10 mouse cellular contexts compared by ENCODE assay signal in genomic region chr1:181234326-181235035, GRCm38 (mm10). TPM values are rescaled to one million over a fixed set of nuclear protein-coding genes. Genes with fewer than 3 reads are reported as not detected.
DNase-seq lines count a peak whose midpoint lies in the region; ATAC-seq and TF ChIP-seq lines count a peak whose summit lies in the region.
"Had no signal": no experiment of that assay in that cellular context is flagged by ENCODE, and none has a peak within 500 bp of the region (broad histone marks: within the 10 kb centered on the region; RNA-seq: fewer than 3 reads in every experiment).

No protein-coding gene starts in this region.

- no peaks in the 10 kb centered on the region for H3K4me1 ChIP-seq in kidney, adult 2 months (ENCODE audit: control insufficient read depth, insufficient read depth, low read length)
- peaks cover 3 to 19% of the 10 kb centered on the region in 2 experiments; a peak in 1 of 4 replicates for H3K4me1 ChIP-seq in ES-E14 (ENCODE audit: control insufficient read depth in 2 of 2, insufficient read depth in 2 of 2, low read length in 2 of 2, poor library complexity in 1 of 2)
- peaks cover 14% of the 10 kb centered on the region for H3K4me1 ChIP-seq in kidney, embryonic 16.5 days (ENCODE audit: insufficient read depth, low read length)

- no peaks in the 10 kb centered on the region for H3K9me3 ChIP-seq in ES-E14 (ENCODE audit: control insufficient read depth, insufficient read depth, low read depth, low read length)
- H3K9me3 ChIP-seq in kidney, embryonic 16.5 days (ENCODE audit: low read length) = no peaks in the 10 kb centered on the region
- H3K9me3 ChIP-seq: hindbrain, embryonic 15.5 days had no signal

- WGBS in kidney, adult 2 months = 43% methylated on average over 8 of the region's 8 CpGs
- WGBS in kidney, embryonic 16.5 days = 30% methylated on average over 8 of the region's 8 CpGs

- no peaks in the 10 kb centered on the region for H3K36me3 ChIP-seq in kidney, adult 2 months (ENCODE audit: control insufficient read depth, insufficient read depth, low read length)
- H3K36me3 ChIP-seq in ES-E14 (ENCODE audit: control insufficient read depth, insufficient read depth, low read length, poor library complexity, severe bottlenecking) = no peaks in the 10 kb centered on the region
- H3K36me3 ChIP-seq in kidney, embryonic 16.5 days (ENCODE audit: insufficient read depth, low read length) = no peaks in the 10 kb centered on the region
- H3K36me3 ChIP-seq: hindbrain, embryonic 15.5 days had no signal

- intact Hi-C loops in gastrocnemius, postnatal 14 days (cut with DNase I; ENCODE audit: low total_unique reads) = no loop called here

- peak overlapping the region; percentile 9 for H3K9ac ChIP-seq in ES-E14 (ENCODE audit: insufficient read depth, low read depth, low read length, poor library complexity, severe bottlenecking)
- peak overlapping the region; percentile 23; the same call in 1 of the 2 replicates for H3K9ac ChIP-seq in kidney, embryonic 16.5 days (replicated peaks; ENCODE audit: low read length)
- H3K9ac ChIP-seq: hindbrain, embryonic 15.5 days had no signal

- peak overlapping the region; percentile 35 for H3K4me2 ChIP-seq in kidney, embryonic 16.5 days (replicated peaks; ENCODE audit: low read depth, low read length)
- H3K4me2 ChIP-seq: hindbrain, embryonic 15.5 days had no signal

- no peak for TF ChIP-seq POLR2A in kidney, adult 2 months (IDR thresholded peaks at IDR 0.05; ENCODE audit: low read depth, low read length)

- TF ChIP-seq CTCF in kidney, adult 2 months (conservative IDR thresholded peaks at IDR 0.05; ENCODE audit: insufficient read depth, insufficient read length, low read depth, low read length) = no peak

- ATAC-seq in kidney, embryonic 16.5 days (ENCODE audit: low FRiP score, low TSS enrichment) = peak; percentile 37
- ATAC-seq: Patski had no signal

- H3K27ac ChIP-seq in kidney, adult 2 months (ENCODE audit: insufficient read depth, low read depth, low read length) = no peak overlapping the region
- peak overlapping the region; percentile 5; the same call in 1 of the 2 replicates for H3K27ac ChIP-seq in ES-E14 (ENCODE audit: insufficient read depth, low read depth, low read length, poor library complexity, severe bottlenecking)
- 0 out of 2 replicates have a peak overlapping the region, but pooled peaks have one; percentile 8 for H3K27ac ChIP-seq in kidney, embryonic 16.5 days (ENCODE audit: low read length)
- H3K27ac ChIP-seq: hindbrain, embryonic 15.5 days had no signal

- in situ Hi-C loops in ES-E14 (cut with MboI; ENCODE audit: low sequenced_read_pairs in 2 of 2, unreplicated experiment in 2 of 2) = no loop called here

- H3K27me3 ChIP-seq in kidney, adult 2 months (replicated peaks; ENCODE audit: control insufficient read depth, insufficient read depth, low read length) = no peaks in the 10 kb centered on the region
- no peaks in the 10 kb centered on the region for H3K27me3 ChIP-seq in kidney, embryonic 16.5 days (ENCODE audit: insufficient read depth, low read length)
- H3K27me3 ChIP-seq: hindbrain, embryonic 15.5 days; Patski had no signal

- DNase-seq in kidney, adult 2 months = peak; percentile 60
- DNase-seq in kidney, adult 11 months = no peak
- DNase-seq in ES-E14 (ENCODE audit: low read depth, low spot score) = peak; percentile 67
- DNase-seq in gastrocnemius, postnatal 14 days = peak; percentile 65
- DNase-seq in lung, postnatal 36 days = peak; percentile 60
- peak; percentile 68 for DNase-seq in thymus, postnatal 25 days
- no peak for DNase-seq in cerebellum, postnatal 14 days

- peak overlapping the region; percentile 30 for H3K4me3 ChIP-seq in kidney, adult 2 months (ENCODE audit: insufficient read depth, low read depth, low read length)
- H3K4me3 ChIP-seq in ES-E14 (ENCODE audit: insufficient read depth in 1 of 2, low read depth in 1 of 2, low read length in 2 of 2, poor library complexity in 1 of 2, severe bottlenecking in 1 of 2) = peak overlapping the region; percentile 29 to 40; a peak in 3 of 4 replicates
- peak overlapping the region; percentile 8; the same call in 1 of the 2 replicates for H3K4me3 ChIP-seq in kidney, embryonic 16.5 days (ENCODE audit: low read length)
- H3K4me3 ChIP-seq: hindbrain, embryonic 15.5 days had no signal

TF ChIP-seq in ES-E14, 5 proteins besides CTCF, POLR2A, EP300 and RAD21:
- TF ChIP-seq MAFK (IDR thresholded peaks at IDR 0.05; ENCODE audit: insufficient read depth, low read depth, low read length) (peak; percentile 53; the same call in 1 of the 2 replicates), HCFC1 (IDR thresholded peaks at IDR 0.05; ENCODE audit: borderline replicate concordance, insufficient read depth, low read length) (no peak)

RNA-seq across cellular contexts. Expression of gene Wdr26, which starts 22.7 kb away (rescaled TPM):
- polyA plus RNA-seq in kidney, adult 2 months (2012; rRNA removed) = 28.5 and 32.1 TPM in 2 replicates
- total RNA-seq in ES-E14 (2012; rRNA removed) = 59.9 and 62.9 TPM in 2 replicates
- 100 to 1,000 TPM in 1 of 2 experiments, 10 to 100 TPM in 1; 96.7 to 110 TPM for total RNA-seq in gastrocnemius, postnatal 14 days (2021)
- polyA plus RNA-seq in kidney, embryonic 16.5 days (2015; fragmentation: Nextera tagmentation; extraction: Ambion mirVana) = 23.1 and 30.4 TPM in 2 replicates

Comparison
In these comparisons a context has a peak if more than half of its experiments do, and no peak if none do; other contexts are left out.
1. DNase-seq: peak in kidney, adult 2 months (single experiment), ES-E14 (single experiment), gastrocnemius, postnatal 14 days (single experiment), lung, postnatal 36 days (single experiment) and thymus, postnatal 25 days (single experiment); none in kidney, adult 11 months (single experiment) and cerebellum, postnatal 14 days (0 of 2).
2. Peak in every context shown above with its lines, with median percentiles within 50 percentile points of each other: H3K4me3 ChIP-seq.